Mouse (Mus musculus) midbrain, postnatal 0 days (tissue): Measurements from ENCODE around the gene Dnah11. TPM values are rescaled to one million over a fixed set of nuclear protein-coding genes. Genes with fewer than 3 reads are reported as not detected.
A peak's percentile ranks its signal among the peaks of the same experiment; 100 is the strongest.

ENCODE experiments used
- ATAC-seq: fragments of 200-750 bp; cut with Nextera tagmentation; 2 replicates; pipeline ENCODE4 v1.8.0; 2017; ENCODE audit warnings: moderate number of reproducible peaks, mild to moderate bottlenecking, moderate TSS enrichment, moderate library complexity; ENCODE audit not compliant: low FRiP score
- DNase-seq: peaks from one replicate; pipeline ENCODE4 v3.0.0-alpha.2; 2015; ENCODE audit warnings: low spot score
- H3K27ac ChIP-seq: fragments of 300-500 bp; sonication (generic); 2 replicates; pipeline ENCODE4 v1.5.1; 2014; ENCODE audit warnings: low read depth, mild to moderate bottlenecking, low read length, mixed read lengths
- H3K27me3 ChIP-seq: fragments of 300-500 bp; sonication (generic); 2 replicates; pipeline ENCODE4 v1.6.1; 2014; ENCODE audit warnings: low read length, control low read depth, mixed read lengths; ENCODE audit not compliant: insufficient read depth
- H3K36me3 ChIP-seq: fragments of 300-500 bp; sonication (generic); 2 replicates; pipeline ENCODE4 v1.6.1; 2014; ENCODE audit warnings: low read length, control low read depth, mixed read lengths; ENCODE audit not compliant: insufficient read depth
- H3K4me1 ChIP-seq: fragments of 300-500 bp; sonication (generic); 2 replicates; pipeline ENCODE4 v1.6.1; 2014; ENCODE audit warnings: mild to moderate bottlenecking, control low read depth, antibody characterized with exemption, low read length, mixed read lengths; ENCODE audit not compliant: insufficient read depth
- H3K4me2 ChIP-seq: fragments of 300-500 bp; sonication (generic); 2 replicates; pipeline ENCODE4 v1.6.1; 2014; ENCODE audit warnings: low read depth, mild to moderate bottlenecking, low read length, mixed read lengths; ENCODE audit not compliant: poor library complexity, severe bottlenecking
- H3K4me3 ChIP-seq: fragments of 300-500 bp; sonication (generic); 2 replicates; pipeline ENCODE4 v1.5.1; 2014; ENCODE audit warnings: low read depth, mild to moderate bottlenecking, low read length, moderate library complexity
- H3K9ac ChIP-seq: fragments of 300-500 bp; sonication (generic); replicated peaks from 2 replicates; pipeline ENCODE4 v1.6.1; 2014; ENCODE audit warnings: mild to moderate bottlenecking, low read length, moderate library complexity, mixed read lengths; ENCODE audit not compliant: poor library complexity, severe bottlenecking
- H3K9me3 ChIP-seq: fragments of 300-500 bp; sonication (generic); 2 replicates; pipeline ENCODE4 v1.6.1; 2016; ENCODE audit warnings: low read length, control low read depth
- CTCF ChIP-seq: IDR thresholded peaks from 2 replicates; pipeline ENCODE4 v1.5.1; 2016; ENCODE audit warnings: antibody characterized with exemption, mild to moderate bottlenecking
- WGBS: fragments of 180-500 bp; shearing (Covaris S2); extraction: QIAGEN DNeasy Blood & Tissue Kit; methylation state at CpG from one replicate; pipeline ENCODE4 v1.1.7; 2014; 5-methylcytosine and 5-hydroxymethylcytosine counted together
- polyA plus RNA-seq: library from polyadenylated mRNA; unstranded; fragments of >200 nt; fragmentation: Nextera tagmentation; extraction: Ambion mirVana; gene quantifications from 2 replicates; pipeline ENCODE4 v1.2.1, GENCODE M21; 2015
- total RNA-seq: library from RNA; depleted of rRNA; stranded (reverse); fragments of >200 nt; gene quantifications from 2 replicates; pipeline ENCODE4 v1.2.3, GENCODE M21; 2014

Gene Dnah11
- total and polyA plus RNA-seq, 2 experiments from 2014 or later: 0.25 to 1.4 TPM

DNA sequence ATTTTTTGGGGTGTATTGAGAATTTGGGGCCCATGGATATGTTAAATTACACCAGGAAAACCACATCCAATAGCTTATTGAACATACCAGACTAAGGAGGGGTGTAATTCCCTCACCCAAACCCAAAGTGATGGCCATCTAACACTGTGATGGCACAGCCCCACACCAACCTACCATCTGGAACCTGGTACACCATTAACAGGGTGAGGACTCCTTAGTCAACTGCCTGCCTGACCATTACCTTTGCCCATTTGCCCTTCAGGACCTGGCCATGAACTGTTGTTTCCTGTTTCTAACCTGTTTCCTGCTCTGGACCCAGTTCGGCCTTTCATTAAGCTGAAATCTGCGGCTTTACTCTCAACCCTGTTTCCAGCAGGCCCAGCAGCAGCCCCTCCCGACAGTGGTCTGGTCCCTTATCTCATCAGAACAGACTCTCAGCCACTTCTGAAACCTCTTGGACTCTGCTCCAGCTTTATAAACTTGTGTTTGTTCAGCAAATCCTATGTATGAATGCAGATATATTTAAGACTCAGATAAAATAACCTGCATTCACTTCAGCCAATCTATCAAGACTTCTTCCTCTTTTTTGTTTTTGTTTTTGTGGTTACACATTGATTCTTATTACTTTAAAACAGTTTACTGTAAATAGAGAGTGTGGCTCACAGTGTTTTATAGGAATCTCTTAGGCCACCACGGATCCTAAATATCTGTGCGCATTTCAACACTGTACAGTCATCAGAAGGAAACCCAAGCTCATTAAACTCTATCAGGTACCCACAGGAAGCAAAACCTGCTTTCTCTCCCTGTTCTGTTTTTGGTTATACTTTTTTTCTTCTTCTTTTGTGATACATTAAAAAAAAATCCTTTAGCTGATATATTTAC is 251.8 kb downstream of the Dnah11 start:
- Histone ChIP-seq H3K9ac (no peak overlapping the region), H3K27ac (no peak overlapping the region), H3K36me3 (no peaks in the 10 kb centered on the region), H3K9me3 (no peaks in the 10 kb centered on the region), H3K4me3 (no peak overlapping the region), H3K27me3 (no peaks in the 10 kb centered on the region), H3K4me1 (no peaks in the 10 kb centered on the region), H3K4me2 (no peak overlapping the region)
- DNase-seq (no peak), ATAC-seq (no peak)
- 75% methylated on average over 5 of the region's 5 CpGs for WGBS
- TF ChIP-seq CTCF: no peak

DNA sequence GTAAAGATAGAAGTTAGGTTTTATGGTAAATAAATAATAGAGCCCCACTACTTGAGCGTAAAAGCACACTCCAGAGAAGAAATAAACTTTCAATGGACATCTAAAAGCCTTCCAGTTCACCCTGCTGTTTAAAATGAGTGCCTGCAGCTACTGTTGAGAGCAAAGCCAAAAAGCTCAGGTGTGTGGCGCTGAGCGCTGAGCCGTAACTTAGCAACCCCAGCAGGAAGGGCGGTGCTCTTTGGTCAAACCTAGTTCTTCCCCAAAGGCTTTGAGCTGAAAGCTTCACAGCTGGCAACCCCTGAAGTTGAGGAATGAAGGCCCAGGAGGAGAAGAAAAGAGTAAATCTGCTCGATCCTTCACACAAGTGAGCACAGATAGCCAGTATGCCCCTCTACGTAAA is 256.9 kb downstream of the Dnah11 start:
- Histone ChIP-seq H3K27me3 (no peaks in the 10 kb centered on the region), H3K4me1 (no peaks in the 10 kb centered on the region), H3K4me3 (no peak overlapping the region), H3K9ac (no peak overlapping the region), H3K27ac (no peak overlapping the region), H3K36me3 (no peaks in the 10 kb centered on the region), H3K4me2 (no peak overlapping the region), H3K9me3 (no peaks in the 10 kb centered on the region)
- peak; percentile 10; the same call in 1 of the 2 replicates for TF ChIP-seq CTCF
- ATAC-seq (no peak), DNase-seq (peak; percentile 44)
- 32% methylated on average over 7 of the region's 7 CpGs for WGBS

DNA sequence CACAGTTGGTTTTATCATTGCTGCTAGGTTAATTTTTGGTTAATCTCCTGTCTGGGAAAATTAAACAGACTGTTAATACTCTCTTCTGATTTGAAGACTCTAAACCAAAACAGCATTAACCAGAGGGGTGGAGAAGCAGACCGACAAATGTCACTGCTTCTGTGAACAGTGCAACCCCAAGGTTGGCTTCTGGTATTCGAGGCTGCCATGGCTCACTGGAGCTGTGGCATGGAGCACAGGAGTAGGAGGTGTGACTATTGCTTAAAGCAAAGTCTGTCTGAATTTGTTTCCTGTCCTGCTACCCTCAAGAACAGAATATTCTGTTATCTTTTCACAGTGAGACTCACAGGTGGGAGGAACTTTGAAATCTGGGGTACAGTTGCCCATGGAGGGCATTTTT is 260.6 kb downstream of the Dnah11 start:
- no peak for TF ChIP-seq CTCF
- WGBS: 61% methylated on average over 2 of the region's 2 CpGs
- H3K9ac ChIP-seq: no peak overlapping the region

DNA sequence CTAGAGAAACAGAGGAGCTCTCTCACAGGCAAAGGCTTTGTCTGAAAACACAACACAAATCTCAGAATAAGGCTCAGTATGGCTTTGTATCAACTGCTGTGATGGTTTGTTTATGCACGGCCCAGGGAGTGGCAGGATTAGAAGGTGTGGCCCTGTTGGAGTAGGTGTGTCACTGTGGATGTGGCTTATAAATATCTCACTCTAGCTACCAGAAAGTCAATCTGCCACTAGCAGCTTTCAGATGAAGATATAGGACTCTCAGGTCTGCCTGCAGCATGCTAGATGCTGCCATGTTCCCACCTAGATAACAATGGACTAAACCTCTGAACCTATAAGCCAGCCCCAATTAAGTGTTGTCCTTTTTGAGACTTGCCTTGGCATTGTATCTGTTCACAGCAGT is 266.8 kb downstream of the Dnah11 start:
- no peak overlapping the region for H3K4me3 ChIP-seq
- DNase-seq (no peak), ATAC-seq (no peak)
- no peaks in the 10 kb centered on the region for H3K9me3 ChIP-seq
- H3K4me2 ChIP-seq: no peak overlapping the region
- no peaks in the 10 kb centered on the region for H3K4me1 ChIP-seq
- H3K27ac ChIP-seq: no peak overlapping the region
- H3K9ac ChIP-seq: no peak overlapping the region
- H3K36me3 ChIP-seq: no peaks in the 10 kb centered on the region
- 58% methylated on average over 1 of the region's 1 CpGs for WGBS
- TF ChIP-seq CTCF: no peak
- no peaks in the 10 kb centered on the region for H3K27me3 ChIP-seq

More for the DNA sequence above, 260.6 kb downstream of the Dnah11 start:
- Histone ChIP-seq H3K9me3 (no peaks in the 10 kb centered on the region), H3K4me3 (no peak overlapping the region), H3K36me3 (no peaks in the 10 kb centered on the region), H3K4me1 (no peaks in the 10 kb centered on the region), H3K4me2 (no peak overlapping the region), H3K27ac (no peak overlapping the region), H3K27me3 (no peaks in the 10 kb centered on the region)
- ATAC-seq (no peak), DNase-seq (no peak)

DNA sequence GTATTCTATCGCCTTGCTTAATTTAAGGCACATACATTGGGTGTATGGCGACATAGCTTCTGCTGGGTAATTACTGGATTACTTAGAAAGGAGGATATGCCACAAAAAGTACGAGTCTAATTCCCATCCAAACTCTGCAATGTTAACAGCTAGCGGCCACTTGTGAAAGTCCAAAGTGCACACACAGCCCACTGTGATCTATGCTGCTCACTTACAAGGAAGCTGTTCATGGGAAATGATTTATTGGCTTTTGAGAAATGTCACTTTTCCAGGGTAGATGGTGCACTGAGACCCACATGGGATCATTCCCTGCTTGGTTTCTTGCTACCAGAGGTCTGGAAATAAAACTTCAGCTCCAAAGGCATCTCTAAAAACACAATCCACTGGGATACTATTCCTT is 269.1 kb downstream of the Dnah11 start:
- Histone ChIP-seq H3K4me2 (no peak overlapping the region), H3K4me3 (no peak overlapping the region), H3K9ac (no peak overlapping the region), H3K36me3 (no peaks in the 10 kb centered on the region), H3K4me1 (no peaks in the 10 kb centered on the region), H3K27ac (no peak overlapping the region), H3K9me3 (no peaks in the 10 kb centered on the region), H3K27me3 (no peaks in the 10 kb centered on the region)
- no peak for TF ChIP-seq CTCF
- 86% methylated on average over 4 of the region's 4 CpGs for WGBS
- no peak for ATAC-seq
- no peak for DNase-seq

DNA sequence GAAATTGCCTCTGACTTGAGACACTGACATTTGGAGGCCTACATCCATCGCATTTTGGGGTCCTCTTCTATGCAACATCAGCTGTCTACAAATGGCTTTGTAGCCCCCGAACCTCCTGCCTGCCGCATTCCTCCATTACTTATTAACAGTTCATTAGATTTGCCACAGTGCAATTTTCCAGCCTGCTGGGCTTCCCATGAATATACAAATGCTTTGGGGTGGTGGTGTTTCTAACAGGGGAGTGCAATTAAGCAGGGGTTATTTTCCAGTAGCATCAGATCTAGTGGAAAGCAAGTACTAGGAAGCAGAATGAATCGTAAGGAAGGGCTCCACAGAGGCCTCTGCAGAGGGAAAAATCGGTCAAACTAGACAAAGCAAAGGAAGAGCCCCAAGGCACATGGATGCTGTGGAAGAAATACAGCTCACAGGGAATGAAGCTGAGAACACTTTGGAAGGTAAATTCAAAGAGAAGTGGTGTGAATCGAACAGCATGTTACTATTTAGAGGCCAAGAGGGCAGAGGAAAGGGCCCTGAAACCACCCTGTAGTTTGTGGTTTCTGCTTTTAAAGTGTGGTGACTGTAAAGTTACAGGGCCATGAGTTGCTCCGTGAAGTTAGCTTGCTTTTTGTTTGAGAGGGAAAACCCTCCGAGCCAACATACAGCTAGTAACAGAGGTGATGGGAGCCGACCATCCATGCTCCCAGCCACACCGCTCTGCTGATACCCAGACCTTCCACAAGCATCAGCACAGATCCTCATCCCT is 282.8 kb downstream of the Dnah11 start:
- H3K4me3 ChIP-seq: no peak overlapping the region
- no peak overlapping the region for H3K4me2 ChIP-seq
- H3K27ac ChIP-seq: no peak overlapping the region
- no peak for ATAC-seq
- no peak for TF ChIP-seq CTCF
- H3K27me3 ChIP-seq: no peaks in the 10 kb centered on the region
- 59% methylated on average over 10 of the region's 10 CpGs for WGBS
- DNase-seq: peak; percentile 15
- H3K9me3 ChIP-seq: no peaks in the 10 kb centered on the region
- no peak overlapping the region for H3K9ac ChIP-seq
- no peaks in the 10 kb centered on the region for H3K4me1 ChIP-seq
- H3K36me3 ChIP-seq: no peaks in the 10 kb centered on the region
